Mouse (Mus musculus): ENCODE measurements around the gene Nup133.

GRCm38 (mm10) chr8:123912265-123912664 is 36.8 kb downstream of the Nup133 start:
- TF ChIP-seq POLR2A (IDR thresholded peaks at IDR 0.05; ENCODE audit: low read depth, low read length): no peak
- no peak for TF ChIP-seq CTCF (conservative IDR thresholded peaks at IDR 0.05; ENCODE audit: insufficient read depth, insufficient read length, low read depth, low read length)
